Mouse (Mus musculus): ENCODE results near the gene H2-Q4.
"Not testable (repeated sequence)": the region's sequence is repeated elsewhere in the genome, so short reads cannot be mapped to it uniquely, and the experiment has no call there.

The H2-Q4 gene

GRCm38 (mm10) chr17:35420206-35420810 lies 40.9 kb downstream of the H2-Q4 start:
- DNase-seq (ENCODE audit: low spot score in 2 of 2) = peak in 1 of 2 experiments; percentile 40

GRCm38 (mm10) chr17:35421331-35421730 lies 41.9 kb downstream of the H2-Q4 start:
- DNase-seq (ENCODE audit: low spot score in 2 of 2) = not testable (repeated sequence)

- not testable (repeated sequence) for DNase-seq (ENCODE audit: low spot score in 2 of 2)
Measured at GRCm38 (mm10) chr17:35422360-35422759, 42.9 kb downstream of the H2-Q4 start.

GRCm38 (mm10) chr17:35423131-35423810 lies 43.9 kb downstream of the H2-Q4 start:
- not testable (repeated sequence) for DNase-seq (ENCODE audit: low spot score in 2 of 2)

- DNase-seq (ENCODE audit: low spot score in 2 of 2) = not testable (repeated sequence)
Measured at GRCm38 (mm10) chr17:35424106-35424505, 44.7 kb downstream of the H2-Q4 start.

GRCm38 (mm10) chr17:35424624-35425416 lies 45.4 kb downstream of the H2-Q4 start, which contains the start of gene H2-Q6:
TSS of gene H2-Q6 (plus strand) at chr17:35424850.
- DNase-seq (ENCODE audit: low spot score in 2 of 2) = peak; percentile 46

GRCm38 (mm10) chr17:35425474-35425873 lies 46.1 kb downstream of the H2-Q4 start:
- DNase-seq (ENCODE audit: low spot score in 2 of 2) = not testable (repeated sequence)

- DNase-seq (ENCODE audit: low spot score in 2 of 2) = not testable (repeated sequence)
Measured at GRCm38 (mm10) chr17:35428883-35429282, 49.5 kb downstream of the H2-Q4 start.

- not testable (repeated sequence) for DNase-seq (ENCODE audit: low spot score in 2 of 2)
Measured at GRCm38 (mm10) chr17:35430671-35431070, 51.3 kb downstream of the H2-Q4 start.

- DNase-seq (ENCODE audit: low spot score in 2 of 2) = not testable (repeated sequence)
Measured at GRCm38 (mm10) chr17:35432167-35432566, 52.8 kb downstream of the H2-Q4 start.

- not testable (repeated sequence) for DNase-seq (ENCODE audit: low spot score in 2 of 2)
Measured at GRCm38 (mm10) chr17:35434836-35435235, 55.4 kb downstream of the H2-Q4 start.
